Mouse (Mus musculus) kidney, adult 2 months (tissue): ENCODE measurements around the gene Lpin3.

Experiments used
- CTCF ChIP-seq: fragments of 200-500 bp; conservative IDR thresholded peaks from 2 replicates; pipeline ENCODE4 v1.5.1; 2011; ENCODE audit warnings: low read depth, mild to moderate bottlenecking, control low read depth, low read length, moderate library complexity, mixed read lengths; ENCODE audit not compliant: insufficient read depth, insufficient read length
- POLR2A ChIP-seq: fragments of 200-500 bp; IDR thresholded peaks from one replicate; pipeline ENCODE4 v1.6.1; 2011; ENCODE audit warnings: low read depth, low read length, control low read depth

DNA sequence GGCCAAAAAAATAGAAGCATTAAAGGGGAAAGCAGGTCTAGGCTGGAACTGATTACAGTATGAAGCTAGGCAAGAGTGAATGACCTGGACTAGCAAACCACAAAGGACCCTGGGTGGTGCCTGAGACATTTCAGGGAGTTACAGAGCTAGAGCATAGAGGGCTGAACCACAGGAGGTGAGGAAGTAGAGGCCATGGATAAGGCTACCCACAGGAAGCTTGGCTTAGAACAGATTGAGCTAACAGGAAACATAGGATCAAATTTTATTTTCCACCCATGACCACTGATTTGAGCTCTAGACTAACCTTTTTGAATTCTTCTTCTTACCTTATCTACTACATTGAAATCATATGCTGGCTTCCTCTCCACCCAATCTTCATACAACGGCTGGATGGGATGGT, 20.1 kb upstream of the Lpin3 start:
- TF ChIP-seq CTCF (no peak), POLR2A (no peak)
